ENCODE assay signal across 22 mouse cellular contexts in the genomic region with DNA sequence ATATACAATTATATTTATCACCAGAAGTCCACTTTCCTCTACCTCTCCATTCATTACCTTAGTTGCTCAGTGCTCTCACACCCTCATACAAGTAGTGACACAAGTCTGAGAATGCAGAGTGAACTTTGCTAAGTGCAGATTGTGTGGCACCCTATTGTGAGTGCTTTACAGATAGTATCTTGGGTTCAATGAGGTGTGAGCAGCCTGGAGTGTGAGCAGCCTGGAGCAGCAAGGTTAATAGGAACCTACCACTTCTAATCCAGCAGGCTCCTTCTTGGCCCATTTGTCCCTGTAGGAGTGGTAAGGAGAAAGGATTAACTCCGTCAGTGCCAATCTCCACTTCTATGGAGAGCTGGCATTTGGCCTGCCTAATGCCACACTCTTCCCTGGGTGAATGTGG.
A peak's percentile ranks its signal among the peaks of the same experiment; 100 is the strongest.
DNase-seq lines count a peak whose midpoint lies in the region; ATAC-seq lines count a peak whose summit lies in the region.
"Had no signal": no experiment of that assay in that cellular context is flagged by ENCODE, and none has a peak within 500 bp of the region (broad histone marks: within the 10 kb centered on the region; RNA-seq: fewer than 3 reads in every experiment).

No protein-coding gene starts in this region.

- H3K36me3 ChIP-seq in hindbrain, embryonic 16.5 days (ENCODE audit: control insufficient read depth, insufficient read depth, low read length): no peaks in the 10 kb centered on the region
- H3K36me3 ChIP-seq in hindbrain, embryonic 13.5 days: no peaks in the 10 kb centered on the region
- no peaks in the 10 kb centered on the region for H3K36me3 ChIP-seq in kidney, embryonic 14.5 days (ENCODE audit: control insufficient read depth, insufficient read depth, low read length)
- no peaks in the 10 kb centered on the region for H3K36me3 ChIP-seq in kidney, embryonic 16.5 days (ENCODE audit: insufficient read depth, low read length)
- H3K36me3 ChIP-seq: embryonic facial prominence, embryonic 13.5 days; embryonic facial prominence, embryonic 15.5 days; forebrain, embryonic 10.5 days; forebrain, embryonic 12.5 days had no signal

- no peaks in the 10 kb centered on the region for H3K4me1 ChIP-seq in hindbrain, embryonic 16.5 days (ENCODE audit: control insufficient read depth, insufficient read depth, low read depth, low read length)
- no peaks in the 10 kb centered on the region for H3K4me1 ChIP-seq in hindbrain, embryonic 13.5 days (replicated peaks)
- H3K4me1 ChIP-seq in kidney, embryonic 14.5 days (ENCODE audit: control insufficient read depth, insufficient read depth, low read length): no peaks in the 10 kb centered on the region
- 0 out of 2 replicates have a peak, but pooled peaks cover 3% of the 10 kb centered on the region for H3K4me1 ChIP-seq in kidney, embryonic 16.5 days (ENCODE audit: insufficient read depth, low read length)
- H3K4me1 ChIP-seq: embryonic facial prominence, embryonic 13.5 days; embryonic facial prominence, embryonic 15.5 days; forebrain, embryonic 10.5 days; forebrain, embryonic 12.5 days had no signal

- H3K9me3 ChIP-seq in hindbrain, embryonic 16.5 days (ENCODE audit: control insufficient read depth, low read length): no peaks in the 10 kb centered on the region
- H3K9me3 ChIP-seq in hindbrain, embryonic 13.5 days: no peaks in the 10 kb centered on the region
- no peaks in the 10 kb centered on the region for H3K9me3 ChIP-seq in kidney, embryonic 14.5 days (ENCODE audit: control insufficient read depth, low read length)
- no peaks in the 10 kb centered on the region for H3K9me3 ChIP-seq in kidney, embryonic 16.5 days (ENCODE audit: low read length)
- H3K9me3 ChIP-seq: embryonic facial prominence, embryonic 13.5 days; embryonic facial prominence, embryonic 15.5 days; forebrain, embryonic 12.5 days had no signal

- no peak overlapping the region for H3K4me3 ChIP-seq in hindbrain, embryonic 16.5 days (ENCODE audit: low read length)
- no peak overlapping the region for H3K4me3 ChIP-seq in hindbrain, embryonic 13.5 days
- no peak overlapping the region for H3K4me3 ChIP-seq in kidney, embryonic 14.5 days (ENCODE audit: low read length)
- H3K4me3 ChIP-seq in kidney, embryonic 16.5 days (ENCODE audit: low read length): no peak overlapping the region
- H3K4me3 ChIP-seq: embryonic facial prominence, embryonic 13.5 days; embryonic facial prominence, embryonic 15.5 days; erythroblast, embryonic 14.5 days; forebrain, embryonic 10.5 days; forebrain, embryonic 12.5 days had no signal

- no peak overlapping the region for H3K4me2 ChIP-seq in hindbrain, embryonic 16.5 days (ENCODE audit: low read length)
- no peak overlapping the region for H3K4me2 ChIP-seq in hindbrain, embryonic 13.5 days
- no peak overlapping the region for H3K4me2 ChIP-seq in kidney, embryonic 14.5 days (replicated peaks; ENCODE audit: low read depth, low read length)
- H3K4me2 ChIP-seq in kidney, embryonic 16.5 days (replicated peaks; ENCODE audit: low read depth, low read length): no peak overlapping the region
- H3K4me2 ChIP-seq: embryonic facial prominence, embryonic 13.5 days; embryonic facial prominence, embryonic 15.5 days; forebrain, embryonic 12.5 days had no signal

- H3K27ac ChIP-seq in hindbrain, embryonic 16.5 days (ENCODE audit: low read depth, low read length): no peak overlapping the region
- no peak overlapping the region for H3K27ac ChIP-seq in hindbrain, embryonic 13.5 days
- H3K27ac ChIP-seq in kidney, embryonic 14.5 days (ENCODE audit: low read depth, low read length): no peak overlapping the region
- no peak overlapping the region for H3K27ac ChIP-seq in kidney, embryonic 16.5 days (ENCODE audit: low read length)
- H3K27ac ChIP-seq: embryonic facial prominence, embryonic 13.5 days; embryonic facial prominence, embryonic 15.5 days; forebrain, embryonic 10.5 days; forebrain, embryonic 12.5 days had no signal

- 95% methylated on average over 1 of the region's 1 CpGs for WGBS in hindbrain, embryonic 16.5 days
- 93% methylated on average over 1 of the region's 1 CpGs for WGBS in hindbrain, embryonic 13.5 days
- 72% methylated on average over 1 of the region's 1 CpGs for WGBS in kidney, embryonic 14.5 days
- 94% methylated on average over 1 of the region's 1 CpGs for WGBS in kidney, embryonic 16.5 days

- DNase-seq in kidney, postnatal 25 days: no peak
- no peak for DNase-seq in kidney, adult 18-20 months
- DNase-seq: adrenal gland, adult 2 months; adrenal gland, postnatal 10 days; adrenal gland, postnatal 25 days; cerebellum, adult 11 months; cerebellum, adult 18-20 months; cerebellum, adult 8-10 months; cerebellum, adult 9-11 months; cerebellum, postnatal 14 days; cerebellum, postnatal 36 days; embryo, embryonic 11 days had no signal

- no peaks in the 10 kb centered on the region for H3K27me3 ChIP-seq in hindbrain, embryonic 16.5 days (replicated peaks; ENCODE audit: control insufficient read depth, insufficient read depth, low read length)
- no peaks in the 10 kb centered on the region for H3K27me3 ChIP-seq in hindbrain, embryonic 13.5 days
- no peaks in the 10 kb centered on the region for H3K27me3 ChIP-seq in kidney, embryonic 14.5 days (ENCODE audit: control insufficient read depth, insufficient read depth, low read length)
- H3K27me3 ChIP-seq in kidney, embryonic 16.5 days (ENCODE audit: insufficient read depth, low read length): no peaks in the 10 kb centered on the region
- H3K27me3 ChIP-seq: embryonic facial prominence, embryonic 13.5 days; embryonic facial prominence, embryonic 15.5 days; forebrain, embryonic 12.5 days had no signal

- H3K9ac ChIP-seq in hindbrain, embryonic 16.5 days (ENCODE audit: low read depth, low read length): no peak overlapping the region
- H3K9ac ChIP-seq in hindbrain, embryonic 13.5 days: no peak overlapping the region
- H3K9ac ChIP-seq in kidney, embryonic 14.5 days (ENCODE audit: low read depth, low read length): no peak overlapping the region
- no peak overlapping the region for H3K9ac ChIP-seq in kidney, embryonic 16.5 days (replicated peaks; ENCODE audit: low read length)
- H3K9ac ChIP-seq: embryonic facial prominence, embryonic 13.5 days; embryonic facial prominence, embryonic 15.5 days; forebrain, embryonic 12.5 days had no signal

- ATAC-seq in hindbrain, embryonic 16.5 days: peak; percentile 65; the same call in 1 of the 2 replicates
- no peak for ATAC-seq in hindbrain, embryonic 13.5 days (ENCODE audit: low FRiP score)
- peak; percentile 49 for ATAC-seq in kidney, embryonic 14.5 days (ENCODE audit: low FRiP score, low TSS enrichment)
- peak; percentile 64; the same call in 1 of the 2 replicates for ATAC-seq in kidney, embryonic 16.5 days (ENCODE audit: low FRiP score, low TSS enrichment)
- ATAC-seq: forebrain, embryonic 14.5 days had no signal
